Mouse (Mus musculus) midbrain, postnatal 0 days (tissue): ENCODE results near the gene Smco3. TPM values are rescaled to one million over a fixed set of nuclear protein-coding genes. Genes with fewer than 3 reads are reported as not detected.
A peak's percentile ranks its signal among the peaks of the same experiment; 100 is the strongest.
"Not testable (repeated sequence)": the region's sequence is repeated elsewhere in the genome, so short reads cannot be mapped to it uniquely, and the experiment has no call there.

Experiments used
- ATAC-seq: fragments of 200-750 bp; cut with Nextera tagmentation; 2 replicates; pipeline ENCODE4 v1.8.0; 2017; ENCODE audit warnings: moderate number of reproducible peaks, mild to moderate bottlenecking, moderate TSS enrichment, moderate library complexity; ENCODE audit not compliant: low FRiP score
- DNase-seq: peaks from one replicate; pipeline ENCODE4 v3.0.0-alpha.2; 2015; ENCODE audit warnings: low spot score
- H3K27ac ChIP-seq: fragments of 300-500 bp; sonication (generic); 2 replicates; pipeline ENCODE4 v1.5.1; 2014; ENCODE audit warnings: low read depth, mild to moderate bottlenecking, low read length, mixed read lengths
- H3K27me3 ChIP-seq: fragments of 300-500 bp; sonication (generic); 2 replicates; pipeline ENCODE4 v1.6.1; 2014; ENCODE audit warnings: low read length, control low read depth, mixed read lengths; ENCODE audit not compliant: insufficient read depth
- H3K36me3 ChIP-seq: fragments of 300-500 bp; sonication (generic); 2 replicates; pipeline ENCODE4 v1.6.1; 2014; ENCODE audit warnings: low read length, control low read depth, mixed read lengths; ENCODE audit not compliant: insufficient read depth
- H3K4me1 ChIP-seq: fragments of 300-500 bp; sonication (generic); 2 replicates; pipeline ENCODE4 v1.6.1; 2014; ENCODE audit warnings: mild to moderate bottlenecking, control low read depth, antibody characterized with exemption, low read length, mixed read lengths; ENCODE audit not compliant: insufficient read depth
- H3K4me2 ChIP-seq: fragments of 300-500 bp; sonication (generic); 2 replicates; pipeline ENCODE4 v1.6.1; 2014; ENCODE audit warnings: low read depth, mild to moderate bottlenecking, low read length, mixed read lengths; ENCODE audit not compliant: poor library complexity, severe bottlenecking
- H3K4me3 ChIP-seq: fragments of 300-500 bp; sonication (generic); 2 replicates; pipeline ENCODE4 v1.5.1; 2014; ENCODE audit warnings: low read depth, mild to moderate bottlenecking, low read length, moderate library complexity
- H3K9ac ChIP-seq: fragments of 300-500 bp; sonication (generic); replicated peaks from 2 replicates; pipeline ENCODE4 v1.6.1; 2014; ENCODE audit warnings: mild to moderate bottlenecking, low read length, moderate library complexity, mixed read lengths; ENCODE audit not compliant: poor library complexity, severe bottlenecking
- H3K9me3 ChIP-seq: fragments of 300-500 bp; sonication (generic); 2 replicates; pipeline ENCODE4 v1.6.1; 2016; ENCODE audit warnings: low read length, control low read depth
- CTCF ChIP-seq: IDR thresholded peaks from 2 replicates; pipeline ENCODE4 v1.5.1; 2016; ENCODE audit warnings: antibody characterized with exemption, mild to moderate bottlenecking
- WGBS: fragments of 180-500 bp; shearing (Covaris S2); extraction: QIAGEN DNeasy Blood & Tissue Kit; methylation state at CpG from one replicate; pipeline ENCODE4 v1.1.7; 2014; 5-methylcytosine and 5-hydroxymethylcytosine counted together
- polyA plus RNA-seq: library from polyadenylated mRNA; unstranded; fragments of >200 nt; fragmentation: Nextera tagmentation; extraction: Ambion mirVana; gene quantifications from 2 replicates; pipeline ENCODE4 v1.2.1, GENCODE M21; 2015
- total RNA-seq: library from RNA; depleted of rRNA; stranded (reverse); fragments of >200 nt; gene quantifications from 2 replicates; pipeline ENCODE4 v1.2.3, GENCODE M21; 2014

Gene Smco3
- total and polyA plus RNA-seq, 2 experiments from 2014 or later = 0.83 to 3.6 TPM

GRCm38 (mm10) chr6:136803739-136804633 is 31.3 kb downstream of the Smco3 start, which contains the start of gene Hist4h4:
Gene Hist4h4 (minus strand): TSS chr6:136804415.
- TF ChIP-seq CTCF = no peak; the same call in none of the 2 replicates
- no peaks in the 10 kb centered on the region for H3K27me3 ChIP-seq
- peak within 1 kb of the TSS; percentile 99 for H3K27ac ChIP-seq
- peaks cover 6% of the 10 kb centered on the region for H3K4me1 ChIP-seq
- peak; percentile 96 for DNase-seq
- H3K4me3 ChIP-seq = peak within 1 kb of the TSS; percentile 75
- WGBS = under 1% methylated on average over 50 of the region's 50 CpGs
- ATAC-seq = peak; percentile 70
- no peaks in the 10 kb centered on the region for H3K9me3 ChIP-seq
- H3K9ac ChIP-seq = peak within 1 kb of the TSS; percentile 95
- no peaks in the 10 kb centered on the region for H3K36me3 ChIP-seq
- peak within 1 kb of the TSS; percentile 78 for H3K4me2 ChIP-seq

- TF ChIP-seq CTCF = no peak
- ATAC-seq (peak; percentile 1; the same call in 1 of the 2 replicates), DNase-seq (no peak)
- Histone ChIP-seq H3K36me3 (no peaks in the 10 kb centered on the region), H3K4me1 (peaks cover 3% of the 10 kb centered on the region; the same call in 1 of the 2 replicates), H3K4me2 (peak overlapping the region; percentile 78), H3K27ac (peak overlapping the region; percentile 99), H3K9me3 (no peaks in the 10 kb centered on the region), H3K9ac (peak overlapping the region; percentile 95), H3K4me3 (peak overlapping the region; percentile 75), H3K27me3 (no peaks in the 10 kb centered on the region)
- WGBS = 22% methylated on average over 12 of the region's 12 CpGs
Measured at GRCm38 (mm10) chr6:136803093-136803738, 32.0 kb downstream of the Smco3 start.

- ATAC-seq (no peak), DNase-seq (no peak)
- no peak overlapping the region for H3K9ac ChIP-seq
- H3K4me3 ChIP-seq = no peak overlapping the region
- no peak overlapping the region for H3K27ac ChIP-seq
- 86% methylated on average over 6 of the region's 6 CpGs for WGBS
- no peak for TF ChIP-seq CTCF
- H3K27me3 ChIP-seq = no peaks in the 10 kb centered on the region
- H3K4me1 ChIP-seq = peaks cover 3% of the 10 kb centered on the region; the same call in 1 of the 2 replicates
- H3K36me3 ChIP-seq = no peaks in the 10 kb centered on the region
- no peak overlapping the region for H3K4me2 ChIP-seq
- H3K9me3 ChIP-seq = no peaks in the 10 kb centered on the region
Measured at GRCm38 (mm10) chr6:136801274-136801673, 34.0 kb downstream of the Smco3 start.

- Histone ChIP-seq H3K9me3 (no peaks in the 10 kb centered on the region), H3K27me3 (no peaks in the 10 kb centered on the region), H3K27ac (no peak overlapping the region), H3K36me3 (no peaks in the 10 kb centered on the region), H3K4me1 (peaks cover 3% of the 10 kb centered on the region; the same call in 1 of the 2 replicates), H3K4me3 (no peak overlapping the region), H3K9ac (no peak overlapping the region), H3K4me2 (no peak overlapping the region)
- ATAC-seq (no peak), DNase-seq (no peak)
- WGBS = 94% methylated on average over 8 of the region's 8 CpGs
- no peak for TF ChIP-seq CTCF
Measured at GRCm38 (mm10) chr6:136800710-136801109, 34.5 kb downstream of the Smco3 start.

GRCm38 (mm10) chr6:136797874-136798693 is 37.2 kb downstream of the Smco3 start:
- not testable (repeated sequence) for H3K4me3 ChIP-seq, H3K9me3 ChIP-seq, H3K4me2 ChIP-seq, H3K27me3 ChIP-seq, H3K27ac ChIP-seq, H3K36me3 ChIP-seq, H3K4me1 ChIP-seq, ATAC-seq, H3K9ac ChIP-seq, DNase-seq
- 83% methylated on average over 3 of the region's 3 CpGs for WGBS
